Mouse (Mus musculus) activated CD4-positive, CD25-positive, alpha-beta regulatory T cell, adult 9 weeks (primary cell): ENCODE data around the gene Vav3. TPM values are rescaled to one million over a fixed set of nuclear protein-coding genes. Genes with fewer than 3 reads are reported as not detected.

Experiments
- polyA plus RNA-seq: library from polyadenylated mRNA; unstranded; fragments of 100-300 nt; shearing (Covaris generic); gene quantifications from one replicate; pipeline ENCODE4 v1.2.1, GENCODE M21; 2017

Vav3 gene
- polyA plus RNA-seq: 7.9 TPM

GRCm38 (mm10) chr3:109340274-109341070 is at the start of gene Vav3:
Vav3 (plus strand) TSS chr3:109340653.

Other genes starting within 250 kb of the Vav3 start
- 23.0 TPM for gene Slc25a24, start 217.5 kb upstream of the Vav3 start, polyA plus RNA-seq